Mouse (Mus musculus) right cerebral cortex, postnatal 10 days (tissue): ENCODE data around the gene Dchs1.

ENCODE experiments used
- DNase-seq, 2 experiments: peaks; one replicate each; pipeline ENCODE4 v3.0.0; 2021; ENCODE audit warnings: low spot score in 2 of 2

The Dchs1 gene

DNA sequence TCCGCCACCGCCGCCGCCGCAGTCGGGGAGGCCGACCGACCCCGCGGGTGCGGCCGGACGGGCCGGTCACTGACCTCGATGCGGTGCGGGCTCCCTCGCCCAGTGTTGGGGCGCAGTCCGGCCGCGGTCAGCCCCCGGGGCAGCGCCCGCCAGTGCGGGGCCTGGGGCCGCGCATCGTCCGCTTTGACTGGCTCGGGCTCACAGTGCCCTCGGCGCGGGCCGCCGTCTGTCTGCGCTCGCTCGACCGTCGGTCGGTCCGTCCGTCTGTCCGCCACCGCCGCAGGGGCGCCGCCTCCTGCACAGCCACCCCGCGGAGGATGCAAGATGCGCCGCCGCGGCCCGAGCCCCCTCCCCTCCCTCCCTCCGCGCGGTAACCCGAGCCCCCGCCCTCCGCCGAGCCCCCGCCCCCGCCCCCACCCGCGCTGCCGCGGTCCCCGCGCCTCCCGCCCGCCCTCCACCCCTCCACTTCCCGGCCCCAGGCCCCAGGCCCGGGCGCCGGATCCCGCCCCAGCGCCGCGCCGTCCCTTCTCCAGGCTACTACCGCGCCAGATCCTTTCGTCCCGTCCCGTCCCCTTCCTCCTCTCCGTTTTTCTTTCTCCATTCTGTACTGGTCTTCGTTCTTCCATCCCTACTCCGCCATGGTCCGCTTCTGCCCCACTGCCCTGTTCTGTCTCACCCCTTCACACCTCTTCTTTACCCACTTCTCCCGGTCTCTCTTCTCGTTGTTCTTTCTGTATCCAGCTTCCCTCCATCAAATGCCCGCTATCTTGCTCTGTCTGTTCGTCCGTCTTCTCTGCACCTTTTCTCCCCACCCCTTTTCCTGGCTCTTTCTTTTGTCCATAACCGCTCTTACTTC, at the start of gene Dchs1:
Dchs1 (minus strand) TSS at position 370 of the 856 bp plus-strand sequence.
- DNase-seq, result peak in 1 of 2 experiments; percentile 56

DNA sequence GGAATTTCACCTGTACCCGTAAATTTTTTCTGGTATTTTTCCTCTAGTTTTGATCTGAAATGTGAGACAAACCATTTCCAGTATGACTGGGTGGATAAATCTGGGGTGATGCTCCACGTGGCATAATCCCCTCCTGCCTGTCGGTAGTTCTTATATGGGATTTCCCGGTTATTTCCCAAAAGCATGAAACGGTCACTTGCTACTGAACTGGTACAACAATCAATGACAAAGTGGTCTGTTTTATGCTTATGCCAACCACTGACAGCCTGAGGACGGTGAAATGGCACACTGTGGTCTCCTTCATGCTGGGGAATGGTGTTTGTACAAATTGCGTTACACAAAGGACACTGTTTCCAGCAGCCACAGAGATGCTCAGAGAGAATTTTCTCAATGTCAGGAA, 36.8 kb upstream of the Dchs1 start:
- no peak for DNase-seq

DNA sequence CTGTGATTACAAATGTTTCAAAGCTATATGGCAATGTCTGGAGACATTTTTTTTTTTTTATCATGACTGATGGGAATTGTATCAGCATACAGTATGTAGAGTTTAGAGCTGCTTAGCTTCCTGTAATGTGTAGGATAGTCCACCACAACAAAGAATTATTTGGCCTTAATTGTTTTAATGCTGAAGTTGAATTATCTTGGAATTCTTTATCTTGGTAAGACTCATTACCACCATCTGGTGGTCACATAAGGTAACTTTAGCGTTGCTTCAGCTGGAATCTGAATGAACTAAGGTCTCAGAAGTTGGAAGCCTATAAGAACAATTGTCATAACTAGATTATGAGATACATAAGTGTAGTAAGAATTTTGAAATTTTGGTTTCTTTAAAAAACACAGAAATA, 31.0 kb upstream of the Dchs1 start:
- no peak for DNase-seq

DNA sequence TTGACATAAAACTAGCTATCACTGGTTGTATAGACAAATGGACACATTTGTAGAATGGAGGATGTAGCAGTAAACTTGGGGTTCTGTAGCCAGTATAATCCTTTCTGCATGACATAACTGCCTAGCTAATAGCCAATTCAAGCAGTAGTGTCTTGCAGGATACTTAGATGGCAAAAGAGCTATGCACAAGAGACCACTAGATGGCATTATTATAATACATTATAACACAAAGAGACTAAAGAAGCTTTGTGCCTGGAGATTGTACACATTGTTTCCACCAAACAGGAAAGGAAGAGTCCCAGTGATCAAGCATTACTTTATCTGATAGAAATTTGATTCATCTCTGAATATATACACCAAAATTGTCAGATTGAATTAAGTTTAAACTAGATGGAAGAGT, 29.3 kb upstream of the Dchs1 start:
- no peak for DNase-seq

DNA sequence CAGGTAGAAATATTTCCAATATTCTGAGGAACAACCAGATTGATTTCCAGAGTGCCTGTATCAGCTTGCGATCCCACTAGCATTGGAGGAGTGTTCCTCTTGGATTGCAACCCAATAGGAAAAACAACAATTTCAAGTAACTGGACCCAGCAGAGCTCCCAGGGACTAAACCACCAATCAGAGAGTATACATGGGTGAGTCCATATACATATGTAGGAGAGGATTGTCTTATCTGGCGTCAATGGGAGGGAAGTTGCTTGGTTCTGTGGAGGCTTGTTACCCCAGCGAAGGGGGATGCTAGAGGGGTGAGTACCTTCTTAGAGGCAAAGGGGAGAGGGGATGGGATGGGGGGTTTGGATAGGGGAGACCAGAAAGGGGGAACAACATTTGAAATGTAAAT, 25.9 kb upstream of the Dchs1 start:
- DNase-seq, result no peak

DNA sequence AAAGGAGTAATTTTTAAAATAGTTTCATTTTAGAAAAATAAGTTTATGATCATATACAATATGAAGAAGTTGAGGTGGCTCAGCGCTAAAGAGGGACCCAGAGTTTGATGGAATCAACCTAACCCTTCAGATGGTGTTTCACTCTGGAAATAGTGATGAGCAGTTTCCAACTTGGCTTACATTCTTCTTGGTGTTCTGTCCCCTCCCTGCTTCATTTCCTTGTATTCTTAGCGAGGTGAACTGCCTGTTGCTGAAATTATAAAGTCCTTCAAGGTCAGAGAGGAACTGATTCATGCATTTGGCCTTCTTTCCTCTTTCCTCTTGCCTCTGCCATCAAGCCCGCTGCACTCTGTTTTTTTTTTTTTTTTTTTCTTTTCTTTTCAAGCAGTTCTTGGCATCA, 25.1 kb upstream of the Dchs1 start:
- DNase-seq, result no peak

DNA sequence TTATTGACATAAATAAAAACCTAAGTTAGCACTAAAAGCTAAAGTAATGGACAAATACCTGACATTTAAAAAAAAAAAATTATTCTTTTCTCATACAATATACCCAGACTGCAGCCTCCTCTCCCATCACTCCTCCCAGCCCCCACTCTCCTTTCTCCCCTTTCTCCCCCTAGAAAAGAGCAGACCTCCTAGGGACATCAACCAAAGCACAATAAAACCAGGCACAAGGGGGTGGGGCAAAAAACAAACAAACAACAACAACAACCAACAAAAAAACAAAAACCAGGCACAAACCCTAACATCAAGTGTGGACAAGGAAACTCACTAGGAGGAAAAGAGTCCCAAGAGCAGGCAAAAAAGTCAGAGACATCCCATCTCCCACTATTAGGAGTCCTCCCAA, 24.1 kb upstream of the Dchs1 start:
- DNase-seq, result peak in 1 of 2 experiments; percentile 33

DNA sequence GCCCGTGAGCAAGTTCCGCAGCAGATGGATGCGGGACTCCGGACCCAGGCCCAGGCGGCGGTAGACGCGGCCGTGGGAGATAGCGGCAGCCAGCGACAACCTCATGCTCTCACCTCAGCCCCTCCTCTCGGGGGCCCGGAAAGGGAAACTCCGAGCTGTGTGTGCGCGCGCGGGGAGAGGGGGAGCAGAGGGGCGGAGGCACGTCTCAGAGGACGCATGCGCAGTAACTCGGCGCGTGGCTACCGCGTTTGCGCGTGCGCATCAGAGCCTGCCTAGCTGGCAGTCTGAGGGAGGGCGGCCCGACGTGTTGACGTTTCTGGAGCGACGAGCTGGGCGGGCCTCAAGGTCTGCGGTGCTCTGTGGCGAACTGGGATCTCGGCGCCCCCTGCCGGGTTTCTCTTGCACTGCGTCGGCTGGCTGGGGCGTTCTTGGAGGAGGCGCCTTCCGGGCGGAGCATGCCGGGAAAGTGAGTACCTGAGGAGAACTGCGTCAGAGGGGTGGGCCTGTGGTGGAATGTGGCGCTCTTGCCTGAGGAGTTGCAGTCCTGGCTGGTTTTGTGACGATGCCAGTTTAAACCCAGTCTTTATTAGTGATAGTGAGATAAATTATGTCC, 23.5 kb upstream of the Dchs1 start, which contains the start of gene Mrpl17:
Mrpl17 (minus strand) TSS at position 223 of the 613 bp plus-strand sequence.
- DNase-seq, result peak; percentile 100

DNA sequence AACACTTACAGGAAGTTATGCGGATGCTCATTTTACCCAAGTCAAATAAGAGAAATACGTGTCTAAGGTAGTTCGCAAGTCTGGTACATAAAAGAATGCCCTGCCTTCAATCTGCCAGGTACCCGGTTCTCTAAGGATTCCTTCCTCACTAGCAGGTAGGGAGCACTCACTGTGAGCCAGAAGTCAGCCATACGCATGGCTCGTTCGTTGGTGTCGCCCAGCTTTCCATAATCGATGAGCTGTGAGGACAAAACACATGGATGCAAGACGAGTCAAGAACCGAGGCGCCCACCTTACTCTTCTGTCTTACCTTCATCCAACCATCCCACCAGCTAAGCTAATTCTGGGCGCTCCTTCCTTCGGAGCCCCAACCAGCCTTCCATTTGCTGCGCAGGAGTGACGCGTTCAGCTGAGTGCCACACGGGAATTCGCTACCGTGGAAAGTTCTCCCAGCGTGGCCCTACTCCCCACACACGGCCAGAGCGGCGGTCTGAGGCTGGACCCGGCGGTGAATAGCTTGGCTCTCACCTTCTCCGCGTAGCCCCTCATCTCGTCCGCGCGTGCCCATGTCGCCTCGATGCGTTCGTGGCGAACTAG, 22.9 kb upstream of the Dchs1 start:
- no peak for DNase-seq

DNA sequence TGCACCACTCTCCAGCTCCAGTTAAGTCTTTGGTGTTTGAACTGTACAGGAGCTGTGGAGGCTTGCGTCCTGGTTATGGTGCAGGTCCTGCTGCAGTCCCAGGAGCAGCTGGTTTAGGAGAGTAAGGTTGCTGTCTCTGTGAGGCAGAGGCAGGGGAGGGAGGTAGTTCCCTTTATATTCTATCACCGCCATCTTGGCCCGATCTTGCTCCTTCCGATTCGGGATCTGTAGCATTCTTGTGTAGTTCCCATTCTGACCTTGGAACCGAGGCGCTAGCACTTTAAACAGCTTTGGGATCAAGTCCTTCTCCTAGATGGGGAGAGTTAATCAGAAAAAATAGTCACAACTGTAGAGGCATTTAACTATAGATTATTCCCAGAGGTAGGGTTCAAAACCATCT, 22.4 kb upstream of the Dchs1 start:
- no peak for DNase-seq

DNA sequence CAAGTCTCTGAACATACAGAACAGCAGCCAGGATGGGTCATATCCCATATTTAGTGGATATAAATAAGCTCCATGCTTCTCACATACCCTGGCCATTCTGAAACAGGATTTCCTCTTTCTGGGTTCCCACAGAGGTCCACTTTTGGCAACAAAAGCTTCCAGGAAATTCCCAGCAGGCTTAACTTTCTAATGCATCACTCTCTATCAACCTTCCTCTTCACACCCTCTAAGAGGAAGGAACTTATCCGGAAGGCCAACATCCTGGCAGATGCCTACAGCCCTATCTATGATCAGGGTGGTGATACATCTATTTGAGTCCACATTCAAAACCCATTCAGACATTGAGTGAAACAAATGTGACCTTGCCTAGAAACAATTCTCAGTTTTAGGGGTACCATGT, 20.9 kb upstream of the Dchs1 start:
- no peak for DNase-seq

DNA sequence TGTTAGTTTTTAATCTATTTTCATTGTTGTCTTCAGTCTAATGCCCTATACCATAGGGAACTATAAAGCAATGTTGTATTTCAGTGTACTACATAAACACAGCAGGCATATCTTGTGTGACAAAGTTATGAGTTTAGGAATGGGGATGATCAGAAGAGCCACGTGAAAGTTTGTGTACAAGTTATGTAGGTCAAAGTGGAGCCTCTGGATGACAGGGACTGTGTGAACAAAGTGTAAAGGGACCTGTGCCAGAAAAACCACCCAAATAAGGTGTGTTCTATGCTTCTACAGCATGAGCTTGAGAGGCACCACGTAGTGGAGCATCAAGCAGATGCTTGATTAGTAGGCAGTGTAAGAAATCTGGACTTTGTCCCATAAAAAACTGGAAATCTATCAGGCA, 19.3 kb upstream of the Dchs1 start:
- no peak for DNase-seq

DNA sequence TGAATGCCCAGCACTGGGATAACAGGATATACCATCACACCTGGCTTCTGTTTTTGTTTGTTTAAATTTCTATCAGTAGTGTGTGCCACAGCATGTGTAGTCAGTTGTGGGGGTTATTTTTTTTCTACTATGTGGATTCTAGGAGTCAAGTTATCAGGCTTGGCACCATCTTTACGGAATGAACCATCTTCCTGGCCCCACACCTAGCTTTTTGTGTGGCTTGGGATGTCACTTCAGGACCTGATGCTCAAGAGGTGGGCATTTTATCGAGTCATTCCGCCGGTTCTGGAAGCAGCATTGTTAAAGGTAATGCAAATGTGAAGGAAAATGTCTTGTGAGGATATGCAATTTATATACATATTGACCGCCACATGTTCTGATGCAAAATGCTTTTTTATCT, 18.7 kb upstream of the Dchs1 start:
- DNase-seq, result no peak

DNA sequence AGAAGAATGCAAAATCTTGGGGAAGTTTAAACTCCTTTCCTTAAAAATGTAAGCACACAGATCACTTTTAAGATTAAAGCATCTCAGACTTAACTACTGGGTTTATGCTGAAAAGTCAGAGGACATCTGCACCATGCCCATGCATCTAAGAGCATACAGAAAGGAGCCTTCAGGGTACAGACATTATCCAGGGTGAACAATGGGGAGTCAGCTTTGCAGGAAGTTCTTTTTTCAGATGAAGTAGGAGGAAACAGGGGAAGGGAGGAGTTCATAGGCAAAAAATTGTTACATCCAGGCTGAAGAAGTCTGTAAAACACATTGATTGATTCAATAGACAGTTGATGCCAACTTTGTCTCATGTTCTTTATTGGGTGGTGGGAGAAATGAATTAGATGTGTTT, 16.0 kb upstream of the Dchs1 start:
- no peak for DNase-seq

DNA sequence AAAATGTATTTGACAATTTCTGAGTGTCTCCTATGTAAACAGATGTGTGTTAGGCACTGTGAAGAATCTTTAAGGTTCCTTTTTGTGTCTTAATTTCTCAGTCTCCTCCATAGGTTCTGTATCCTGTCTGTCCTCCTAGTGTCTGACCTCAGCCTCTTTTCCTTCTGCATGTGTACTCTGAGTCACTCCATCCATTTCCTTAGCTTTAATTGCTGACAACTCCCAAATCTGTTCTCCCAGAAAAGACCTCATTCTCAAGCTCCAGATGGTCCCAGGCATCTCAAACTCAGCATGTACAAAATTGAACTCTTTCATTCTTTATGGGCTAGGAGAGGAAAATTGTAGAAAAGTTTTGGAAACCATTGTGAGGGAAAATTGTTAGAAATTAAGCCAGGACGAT, 15.3 kb upstream of the Dchs1 start:
- no peak for DNase-seq

DNA sequence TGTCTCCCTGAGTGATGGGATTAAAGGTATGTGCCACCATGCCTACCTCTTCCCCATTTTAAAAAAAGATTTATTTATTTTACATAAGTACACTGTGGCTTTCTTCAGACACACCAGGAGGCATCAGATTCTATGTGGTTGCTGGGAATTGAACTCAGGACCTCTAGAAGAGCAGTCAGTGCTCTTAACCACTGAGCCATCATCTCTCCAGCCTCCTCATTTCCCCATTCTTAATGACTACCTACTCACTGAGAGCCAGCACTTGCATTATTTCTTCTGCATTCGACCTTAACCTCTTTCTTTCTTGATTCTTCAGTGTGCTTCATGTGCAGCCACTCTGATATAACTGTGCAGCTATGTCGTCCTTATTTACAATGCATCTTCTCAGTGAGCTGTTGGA, 14.9 kb upstream of the Dchs1 start:
- no peak for DNase-seq

DNA sequence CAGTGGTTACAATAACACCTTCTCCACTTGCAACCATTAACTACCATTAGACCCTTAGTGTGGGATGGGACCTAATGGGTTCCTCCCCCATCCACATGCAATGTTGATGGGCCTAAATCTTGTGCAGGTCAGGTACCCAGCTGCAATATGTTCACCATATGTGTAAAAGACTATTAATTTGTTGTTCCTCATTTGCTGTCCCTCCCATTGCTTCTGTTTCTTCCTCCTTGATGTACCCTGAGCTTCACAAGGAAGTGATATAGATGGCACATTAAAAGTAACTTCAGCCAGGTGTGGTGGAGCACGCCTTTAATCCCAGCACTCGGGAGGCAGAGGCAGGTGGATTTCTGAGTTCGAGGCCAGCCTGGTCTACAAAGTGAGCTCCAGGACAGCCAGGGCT, 9.5 kb upstream of the Dchs1 start:
- no peak for DNase-seq

DNA sequence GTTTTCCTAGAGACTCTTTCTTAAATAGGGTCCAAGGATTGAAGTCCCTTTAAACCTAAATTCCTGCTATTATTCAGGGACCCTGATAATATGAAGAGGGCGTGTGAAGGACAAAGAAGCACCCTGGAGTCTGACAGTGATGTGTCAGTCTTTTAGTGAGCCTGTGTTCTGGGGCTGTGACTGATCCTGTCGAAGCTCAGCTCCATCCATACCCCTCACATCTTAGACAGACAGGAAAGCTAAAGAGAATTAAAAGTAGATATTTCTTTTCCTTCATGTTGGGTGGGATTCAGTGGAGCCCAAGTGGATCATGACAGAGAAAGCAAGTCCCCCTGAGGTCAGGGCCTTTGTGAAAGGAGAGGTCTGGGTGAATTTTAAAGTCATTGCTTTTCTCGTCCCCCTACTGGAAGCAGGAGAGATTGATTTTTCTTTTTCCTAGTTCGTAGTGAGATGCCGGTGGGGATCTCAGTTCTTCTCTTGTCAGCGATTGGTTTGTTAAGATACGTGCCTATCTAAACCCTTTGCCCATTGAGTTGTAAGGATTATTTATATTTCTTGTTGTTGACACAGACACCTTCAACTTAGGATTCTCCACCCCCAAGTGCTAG, 8.4 kb upstream of the Dchs1 start:
- DNase-seq, result no peak

DNA sequence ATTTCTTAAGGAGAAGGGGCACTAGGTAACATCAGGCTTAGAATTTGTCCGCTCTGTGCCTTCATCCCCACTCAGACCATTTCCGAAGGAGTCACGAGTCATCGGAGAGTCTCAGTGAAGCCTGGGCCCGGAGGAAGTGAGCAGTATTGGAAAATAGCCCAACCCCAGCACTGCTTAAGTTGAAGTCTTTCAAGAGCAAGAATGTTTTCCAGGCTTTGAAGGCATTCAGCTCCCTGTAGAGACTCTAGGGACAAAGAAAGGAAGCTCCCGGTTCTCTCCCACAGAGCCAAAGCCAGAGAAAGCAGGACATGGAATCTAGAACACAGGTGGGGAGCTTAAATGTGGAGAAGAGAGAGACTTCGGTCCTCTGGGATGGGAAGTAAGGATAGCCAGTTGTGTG, 6.2 kb upstream of the Dchs1 start:
- DNase-seq, result no peak

DNA sequence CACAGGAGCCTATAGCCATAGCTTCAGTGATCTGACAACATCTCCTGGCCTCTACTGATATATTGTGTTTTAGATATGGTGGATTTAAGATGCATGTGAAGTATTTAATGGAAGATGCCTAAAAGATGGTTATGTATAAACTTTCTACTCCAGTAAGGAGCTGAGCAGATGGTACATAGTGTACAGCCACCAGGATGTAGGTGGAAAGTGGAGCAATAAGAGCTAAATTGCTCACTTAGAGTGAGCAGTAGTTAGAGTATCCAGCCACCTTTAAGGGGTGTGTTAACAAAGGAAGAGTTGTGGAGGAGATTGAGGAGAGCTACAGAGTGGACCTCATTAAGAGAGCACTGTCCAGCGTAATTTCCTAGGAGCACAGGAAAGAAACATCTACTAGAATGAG, 3.7 kb upstream of the Dchs1 start:
- no peak for DNase-seq

DNA sequence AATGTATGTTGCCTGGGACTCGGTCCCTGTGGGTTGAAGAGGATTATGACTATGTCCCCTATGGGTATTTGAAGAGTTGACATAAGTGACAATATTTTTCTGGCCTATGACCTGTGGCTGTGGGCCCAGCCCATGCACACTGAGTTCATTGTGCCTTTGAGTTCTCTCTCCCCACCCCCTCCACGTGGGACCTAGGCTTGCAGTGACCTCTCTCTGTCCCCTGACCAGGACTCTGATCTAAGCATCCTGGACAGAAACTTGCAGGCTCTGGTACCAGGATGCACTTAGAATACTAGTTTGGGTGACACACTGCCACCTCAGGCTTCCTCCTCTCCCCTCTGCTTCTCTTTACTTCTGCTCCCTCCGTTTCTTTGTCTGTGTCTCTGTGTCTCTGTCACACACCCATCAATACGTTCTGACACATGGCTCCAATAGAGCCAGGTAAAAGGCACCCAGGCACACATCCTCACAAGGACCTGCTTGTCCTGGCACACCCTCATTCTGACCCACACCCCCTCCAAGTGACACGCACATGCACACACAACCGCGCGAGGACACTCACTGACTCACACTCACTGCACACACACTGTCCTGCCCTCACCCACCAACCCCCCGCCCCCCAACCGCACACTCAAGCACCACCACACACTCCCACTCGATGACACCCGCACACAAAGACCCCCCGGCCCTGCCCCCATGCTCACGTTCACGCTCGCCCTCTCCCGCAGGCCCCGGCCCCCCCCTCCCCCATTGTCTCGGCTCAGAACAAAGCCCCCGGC, 759 bp downstream of the Dchs1 start:
- peak in 1 of 2 experiments; percentile 51 for DNase-seq

DNA sequence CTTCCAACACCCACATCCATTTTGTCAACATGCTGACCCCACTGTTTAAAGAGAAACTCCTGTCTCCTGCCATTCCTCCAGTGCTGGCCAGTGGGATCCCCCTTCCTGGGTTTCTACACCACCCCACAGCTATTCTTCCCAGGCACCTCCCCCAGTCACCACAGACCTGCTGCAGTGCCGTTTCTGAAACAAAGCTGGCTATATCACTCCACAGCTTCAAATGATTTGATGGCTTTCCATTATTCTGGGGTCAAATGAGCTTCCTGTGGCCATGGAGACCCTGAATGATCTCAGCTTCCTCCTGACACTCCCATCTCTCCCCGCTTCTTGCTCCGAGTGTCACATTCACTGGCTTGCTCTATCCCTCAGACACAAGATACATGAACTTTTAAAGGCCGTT, 2.9 kb downstream of the Dchs1 start:
- no peak for DNase-seq
